Mouse (Mus musculus) CH12.LX (cell line): ENCODE measurements around the gene Vmn1r188.

Source experiments
- CTCF ChIP-seq, 2 experiments: IDR thresholded peaks in 1 of 2; conservative IDR thresholded peaks in 1 of 2; 2 replicates each; pipeline ENCODE4 v1.5.1; 2011 to 2012; ENCODE audit warnings: low read depth in 2 of 2, low read length in 2 of 2, improper control_type of control experiment in 1 of 2, inconsistent platforms in 1 of 2, mild to moderate bottlenecking in 1 of 2, moderate library complexity in 1 of 2
- E2F4 ChIP-seq: IDR thresholded peaks from 2 replicates; pipeline ENCODE4 v1.6.1; 2011; ENCODE audit warnings: low read depth, low read length, improper control_type of control experiment; ENCODE audit not compliant: insufficient replicate concordance
- EP300 ChIP-seq: IDR thresholded peaks from 2 replicates; pipeline ENCODE4 v1.6.1; 2011; ENCODE audit warnings: low read length, improper control_type of control experiment
- NELFE ChIP-seq: IDR thresholded peaks from 2 replicates; pipeline ENCODE4 v1.6.1; 2011; ENCODE audit warnings: low read depth, low read length, improper control_type of control experiment
- POLR2A ChIP-seq: IDR thresholded peaks from 2 replicates; pipeline ENCODE4 v1.6.1; 2011; ENCODE audit warnings: low read depth, mild to moderate bottlenecking, improper control_type of control experiment, low read length
- RAD21 ChIP-seq: IDR thresholded peaks from 2 replicates; pipeline ENCODE4 v1.6.1; 2011; ENCODE audit warnings: low read depth, mild to moderate bottlenecking, low read length, improper control_type of control experiment, moderate library complexity
- SIN3A ChIP-seq: IDR thresholded peaks from 2 replicates; pipeline ENCODE4 v1.6.1; 2012; ENCODE audit warnings: low read length, improper control_type of control experiment, inconsistent platforms
- ZC3H11A ChIP-seq: IDR thresholded peaks from 2 replicates; pipeline ENCODE4 v1.6.1; 2012; ENCODE audit warnings: low read depth, mild to moderate bottlenecking, inconsistent platforms, low read length, improper control_type of control experiment
- ZMIZ1 ChIP-seq: IDR thresholded peaks from 2 replicates; pipeline ENCODE4 v1.6.1; 2012; ENCODE audit warnings: low read depth, mild to moderate bottlenecking, inconsistent platforms, low read length, improper control_type of control experiment
- ZNF384 ChIP-seq: IDR thresholded peaks from 2 replicates; pipeline ENCODE4 v1.6.1; 2012; ENCODE audit warnings: low read depth, low read length, improper control_type of control experiment, inconsistent platforms

- TF ChIP-seq SIN3A, result no peak
- TF ChIP-seq POLR2A, result no peak
- TF ChIP-seq NELFE, result no peak
- no peak for TF ChIP-seq ZC3H11A
- TF ChIP-seq CTCF (conservative IDR thresholded peaks at IDR 0.05 in 1 of 2, IDR thresholded peaks at IDR 0.05 in 1 of 2; ENCODE audit: low read depth in 2 of 2, low read length in 2 of 2), result no peak
- TF ChIP-seq EP300, result no peak
- no peak for TF ChIP-seq E2F4
- no peak for TF ChIP-seq ZMIZ1
- no peak for TF ChIP-seq ZNF384
- TF ChIP-seq RAD21, result no peak
Measured at GRCm38 (mm10) chr13:22039364-22039763, 44.9 kb upstream of the Vmn1r188 start.
